Mouse (Mus musculus) megakaryocyte, embryonic 14.5 days (primary cell): ENCODE results near the gene Alox5. TPM values are rescaled to one million over a fixed set of nuclear protein-coding genes. Genes with fewer than 3 reads are reported as not detected.
A peak's percentile ranks its signal among the peaks of the same experiment; 100 is the strongest.
"Not testable (repeated sequence)": the region's sequence is repeated elsewhere in the genome, so short reads cannot be mapped to it uniquely, and the experiment has no call there.

Experiments used
- H3K27me3 ChIP-seq: replicated peaks from 2 replicates; pipeline ENCODE3; 2012; ENCODE audit warnings: inconsistent platforms
- H3K36me3 ChIP-seq: replicated peaks from 2 replicates; pipeline ENCODE3; 2012; ENCODE audit warnings: low read length, inconsistent platforms, mixed read lengths
- H3K4me1 ChIP-seq: 2 replicates; pipeline ENCODE4 v1.6.1; 2012; ENCODE audit warnings: inconsistent platforms
- H3K4me3 ChIP-seq: replicated peaks from 2 replicates; pipeline ENCODE3; 2012; ENCODE audit warnings: moderate library complexity, mild to moderate bottlenecking, inconsistent platforms
- H3K9me3 ChIP-seq: 2 replicates; pipeline ENCODE4 v1.6.1; 2012; ENCODE audit warnings: inconsistent platforms
- FLI1 ChIP-seq: IDR thresholded peaks from 2 replicates; pipeline ENCODE4 v1.6.1; 2012; ENCODE audit warnings: low read length, inconsistent platforms, mixed read lengths
- GATA1 ChIP-seq: IDR thresholded peaks from 3 replicates; pipeline ENCODE4 v1.6.1; 2012; ENCODE audit warnings: mixed read lengths, low read length, inconsistent platforms, borderline replicate concordance
- polyA plus RNA-seq: library from polyadenylated mRNA; stranded (reverse); fragments of >175 nt; gene quantifications from 2 replicates; pipeline ENCODE4 v1.2.3, GENCODE M21; 2012; ENCODE audit warnings: low replicate concordance; ENCODE audit not compliant: insufficient read depth

Gene Alox5
- polyA plus RNA-seq: 43.4 and 50.4 TPM in 2 replicates

DNA sequence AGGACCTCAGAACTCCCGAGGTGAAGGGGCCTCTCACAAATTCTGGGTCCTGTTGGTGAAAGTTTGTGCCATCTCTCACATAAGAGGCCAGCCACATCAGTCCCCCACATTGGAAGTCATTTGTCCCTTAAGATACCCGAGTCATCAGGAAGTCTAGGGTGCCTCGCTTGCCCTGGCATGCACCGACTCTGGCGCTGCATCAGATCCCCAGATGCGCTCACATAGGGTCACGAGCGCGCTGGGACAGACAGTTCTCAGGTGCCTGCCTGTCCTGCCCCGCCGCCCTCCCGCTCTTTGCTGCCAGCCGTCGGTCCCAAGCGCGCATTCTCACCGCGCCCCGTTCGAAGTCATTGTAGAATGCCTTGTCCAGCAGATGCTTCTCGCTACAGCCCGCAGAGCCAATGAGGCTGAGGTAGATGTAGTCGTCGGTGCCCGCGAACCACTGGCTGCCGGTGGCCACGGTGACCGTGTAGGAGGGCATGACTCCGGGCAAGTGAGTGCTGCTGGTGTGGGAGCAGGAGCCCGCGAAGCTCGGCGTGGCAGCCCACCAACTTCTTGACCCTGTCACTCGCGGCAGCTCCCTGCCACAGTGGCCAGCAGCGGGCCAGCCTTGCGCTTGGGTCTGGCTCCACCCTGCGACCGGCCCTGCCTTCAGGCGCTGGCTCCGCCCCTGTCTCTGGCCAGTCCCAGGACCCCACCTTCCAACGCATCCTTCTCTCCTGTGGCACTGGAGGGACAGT lies at the start of gene Alox5:
Gene Alox5, minus strand, starts transcription at position 635 of the 740 bp plus-strand sequence.
- H3K36me3 ChIP-seq: peaks cover 3% of the 10 kb centered on the region
- H3K27me3 ChIP-seq: no peaks in the 10 kb centered on the region
- peak within 1 kb of the TSS; percentile 97 for H3K4me3 ChIP-seq
- H3K4me1 ChIP-seq: peaks cover 98% of the 10 kb centered on the region
- TF ChIP-seq FLI1: no peak
- TF ChIP-seq GATA1: no peak
- no peaks in the 10 kb centered on the region for H3K9me3 ChIP-seq

DNA sequence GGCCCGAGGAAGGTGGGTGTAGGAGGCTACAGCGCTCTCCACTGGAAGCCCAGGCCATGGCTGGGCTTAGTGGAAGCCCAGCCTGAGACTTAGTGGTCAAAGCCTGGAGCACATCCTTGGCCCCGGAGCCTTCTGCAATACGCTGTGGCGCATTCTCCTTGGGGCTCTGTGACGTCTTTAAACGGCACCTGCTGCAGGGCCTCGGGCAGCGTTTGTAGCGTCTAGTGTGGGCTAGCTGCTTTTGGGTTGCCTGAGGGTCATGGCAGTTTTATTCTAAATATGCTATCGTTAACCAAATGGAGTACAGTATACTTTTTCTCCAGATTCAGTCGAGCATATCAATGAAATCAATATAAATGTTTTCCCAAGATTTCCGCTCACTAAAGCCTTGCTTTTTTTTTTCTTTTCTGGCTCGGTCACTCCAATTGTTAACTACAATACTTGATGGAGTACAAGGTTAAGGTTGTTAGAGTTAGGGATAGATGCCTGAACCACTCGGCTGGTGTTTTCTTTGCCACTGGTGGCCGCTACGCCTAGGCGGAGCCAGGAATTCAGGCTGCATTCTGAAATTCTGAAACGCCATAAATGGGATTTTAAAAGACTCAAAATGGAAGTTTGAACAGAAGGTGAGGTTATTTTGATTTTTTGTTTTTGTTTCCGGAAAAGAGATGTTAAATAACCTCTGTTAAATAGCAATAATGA lies 45.5 kb upstream of the Alox5 start, which contains the start of gene Olfr212:
Gene Olfr212, plus strand, starts transcription at position 215 of the 702 bp plus-strand sequence.
- H3K4me1 ChIP-seq, H3K27me3 ChIP-seq, H3K4me3 ChIP-seq, H3K36me3 ChIP-seq: not testable (repeated sequence)
- H3K9me3 ChIP-seq: peaks cover 41% of the 10 kb centered on the region

DNA sequence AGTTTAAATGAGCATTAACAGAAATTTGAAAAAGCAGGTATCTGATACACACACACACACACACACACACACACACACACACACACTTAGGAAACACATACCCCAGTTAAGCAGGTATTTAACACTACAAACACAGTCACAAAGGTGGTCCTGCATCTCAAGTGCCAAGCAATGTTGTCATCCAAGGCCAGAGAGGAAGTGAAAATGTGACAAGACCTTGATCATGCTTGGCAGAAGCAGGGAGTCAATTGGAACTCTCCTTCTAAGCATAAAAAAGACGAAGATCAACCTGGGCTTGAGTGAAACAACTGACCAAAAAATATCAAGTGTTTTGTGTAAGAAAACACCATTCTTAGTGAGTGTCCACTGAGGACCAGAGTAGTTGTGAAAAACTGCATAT lies 35.0 kb upstream of the Alox5 start:
- Histone ChIP-seq H3K27me3 (peaks cover 10% of the 10 kb centered on the region), H3K9me3 (peaks cover 8% of the 10 kb centered on the region), H3K4me1 (peaks cover 5% of the 10 kb centered on the region; the same call in 1 of the 2 replicates), H3K36me3 (no peaks in the 10 kb centered on the region), H3K4me3 (no peak overlapping the region)
- no peak for TF ChIP-seq GATA1
- no peak for TF ChIP-seq FLI1

DNA sequence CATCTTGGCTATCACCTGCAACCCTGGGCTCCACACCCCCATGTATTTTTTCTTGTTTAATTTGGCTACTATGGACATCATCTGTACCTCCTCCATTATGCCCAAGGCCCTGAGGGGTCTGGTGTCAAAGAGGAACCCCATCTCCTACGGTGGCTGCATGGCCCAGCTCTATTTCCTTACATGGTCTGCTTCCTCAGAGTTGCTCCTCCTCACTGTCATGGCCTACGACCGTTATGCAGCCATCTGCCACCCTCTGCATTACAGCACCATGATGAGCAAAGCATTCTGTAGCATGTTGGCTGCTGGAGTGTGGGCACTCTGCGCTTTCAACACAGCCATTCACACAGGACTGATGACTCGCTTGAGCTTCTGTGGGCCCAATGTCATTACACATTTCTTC lies 32.8 kb upstream of the Alox5 start:
- Histone ChIP-seq H3K9me3 (peaks cover 4% of the 10 kb centered on the region; the same call in 1 of the 2 replicates), H3K36me3 (no peaks in the 10 kb centered on the region), H3K27me3 (peaks cover 19% of the 10 kb centered on the region), H3K4me3 (peak overlapping the region; percentile 2), H3K4me1 (peaks cover 5% of the 10 kb centered on the region; the same call in 1 of the 2 replicates)
- no peak for TF ChIP-seq FLI1
- TF ChIP-seq GATA1: no peak

DNA sequence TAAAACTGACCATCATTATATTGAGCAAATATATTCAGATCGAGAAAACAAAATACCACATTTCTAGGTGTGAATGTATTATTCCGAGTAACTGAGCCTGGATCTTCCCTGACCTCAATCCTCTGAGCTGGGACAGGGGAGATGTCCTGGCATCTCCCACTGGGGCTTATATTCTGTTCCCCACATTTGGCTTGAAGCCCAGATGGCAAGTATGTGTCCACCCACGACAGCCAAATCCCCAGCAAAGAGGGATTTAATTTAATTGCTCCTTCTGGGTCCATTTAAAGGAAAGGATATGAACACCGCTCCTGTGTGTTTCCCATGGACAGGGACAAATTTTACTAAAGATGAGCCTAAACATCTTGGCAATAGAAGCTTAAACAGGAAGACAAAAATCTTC lies 27.8 kb upstream of the Alox5 start, which contains the start of gene Olfr211:
Gene Olfr211, plus strand, starts transcription at position 301 of the 400 bp plus-strand sequence.
- TF ChIP-seq GATA1 (no peak), FLI1 (no peak)
- Histone ChIP-seq H3K4me1 (peaks cover 8% of the 10 kb centered on the region), H3K4me3 (no peak within 1 kb of the TSS), H3K9me3 (peaks cover 5% of the 10 kb centered on the region; the same call in 1 of the 2 replicates), H3K36me3 (no peaks in the 10 kb centered on the region), H3K27me3 (peaks cover 17% of the 10 kb centered on the region)

DNA sequence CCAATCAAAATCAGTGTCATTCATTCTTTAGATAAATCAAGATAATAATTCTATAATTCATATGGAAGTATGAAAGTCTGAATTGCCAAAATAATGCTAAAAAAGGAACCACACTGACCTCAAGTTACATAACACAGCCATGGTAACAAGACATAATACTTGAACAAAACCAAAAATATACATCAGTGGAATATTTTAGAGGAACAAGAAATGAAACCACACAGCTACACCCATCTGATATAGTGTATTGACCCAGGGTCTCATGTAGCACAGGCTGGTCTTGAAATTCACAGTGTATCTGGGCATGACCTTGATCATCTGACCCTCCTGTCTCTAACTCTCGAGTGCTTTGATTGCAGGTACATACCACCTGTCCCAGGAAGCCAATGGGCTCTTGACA lies 25.9 kb upstream of the Alox5 start:
- peaks cover 15% of the 10 kb centered on the region for H3K27me3 ChIP-seq
- H3K9me3 ChIP-seq: 0 out of 2 replicates have a peak, but pooled peaks cover 5% of the 10 kb centered on the region
- H3K36me3 ChIP-seq: no peaks in the 10 kb centered on the region
- H3K4me1 ChIP-seq: peaks cover 7% of the 10 kb centered on the region; the same call in 1 of the 2 replicates
- H3K4me3 ChIP-seq: no peak overlapping the region
- TF ChIP-seq FLI1 (no peak), GATA1 (no peak)

DNA sequence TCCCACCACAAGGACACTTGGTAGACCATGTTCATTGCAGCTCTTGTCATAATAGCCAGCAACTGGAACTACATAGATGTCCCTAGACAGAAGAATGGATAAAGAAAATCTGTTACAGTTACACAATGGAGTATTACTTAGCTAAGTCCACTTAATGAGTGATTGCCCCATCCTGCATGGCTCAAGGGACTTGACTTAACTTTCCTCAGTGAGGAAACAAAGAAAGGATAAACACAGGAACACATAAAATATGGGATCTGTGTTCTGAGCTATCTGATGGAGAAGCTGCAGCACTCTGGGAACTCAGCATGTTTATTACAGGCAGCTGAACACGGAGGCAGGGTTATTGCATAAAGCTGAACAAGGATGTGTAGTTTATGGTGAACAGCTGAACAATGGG lies 24.1 kb upstream of the Alox5 start:
- no peak overlapping the region for H3K4me3 ChIP-seq
- no peaks in the 10 kb centered on the region for H3K36me3 ChIP-seq
- TF ChIP-seq GATA1 (no peak), FLI1 (no peak)
- H3K9me3 ChIP-seq: 0 out of 2 replicates have a peak, but pooled peaks cover 5% of the 10 kb centered on the region
- H3K27me3 ChIP-seq: peaks cover 3% of the 10 kb centered on the region
- peaks cover 7% of the 10 kb centered on the region; the same call in 1 of the 2 replicates for H3K4me1 ChIP-seq

DNA sequence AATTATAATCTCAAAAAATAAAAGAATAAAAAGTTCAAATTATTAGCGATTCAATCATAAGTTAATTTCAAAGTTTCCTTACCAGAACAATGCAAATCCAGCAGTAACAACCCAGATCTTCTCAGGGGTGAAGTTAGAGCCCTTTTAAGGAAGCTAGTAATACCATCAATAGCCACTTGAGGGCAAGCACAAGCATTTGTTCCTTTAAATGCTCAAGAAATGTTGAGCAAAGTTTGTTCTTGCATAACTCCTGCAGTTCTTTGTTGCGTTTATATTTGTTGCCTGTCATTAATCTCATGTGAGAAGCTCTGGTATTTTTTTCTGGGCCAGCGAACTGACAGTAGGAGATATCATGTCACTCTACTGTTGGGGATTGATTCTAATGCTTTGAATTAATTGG lies 7.1 kb upstream of the Alox5 start:
- Histone ChIP-seq H3K4me1 (peaks cover 45% of the 10 kb centered on the region), H3K9me3 (no peaks in the 10 kb centered on the region), H3K4me3 (no peak overlapping the region), H3K27me3 (no peaks in the 10 kb centered on the region), H3K36me3 (no peaks in the 10 kb centered on the region)
- TF ChIP-seq GATA1: no peak

DNA sequence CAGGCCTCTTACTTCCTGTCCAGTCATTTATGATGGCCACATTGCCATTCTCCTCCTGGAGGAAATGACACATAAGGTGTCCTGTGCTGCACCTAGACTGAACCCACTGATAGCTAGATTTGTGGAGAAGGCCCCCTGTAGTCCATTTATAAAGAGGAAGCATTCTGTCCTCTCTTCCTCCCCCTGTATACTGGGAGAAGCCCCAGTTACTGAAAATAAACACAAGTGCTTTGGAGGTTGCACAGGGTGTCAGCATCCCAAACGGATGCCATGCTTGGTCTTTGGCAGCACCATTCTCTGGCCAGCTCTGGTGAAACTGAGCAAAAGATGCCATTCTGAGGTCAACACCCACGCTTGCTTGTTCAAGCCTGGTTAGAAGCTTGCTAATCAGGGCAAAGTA lies 1.7 kb downstream of the Alox5 start:
- TF ChIP-seq GATA1: no peak
- no peak for TF ChIP-seq FLI1
- H3K36me3 ChIP-seq: peaks cover 6% of the 10 kb centered on the region
- H3K4me1 ChIP-seq: peaks cover 99% of the 10 kb centered on the region
- no peaks in the 10 kb centered on the region for H3K9me3 ChIP-seq
- H3K27me3 ChIP-seq: no peaks in the 10 kb centered on the region
- H3K4me3 ChIP-seq: peak overlapping the region; percentile 97

DNA sequence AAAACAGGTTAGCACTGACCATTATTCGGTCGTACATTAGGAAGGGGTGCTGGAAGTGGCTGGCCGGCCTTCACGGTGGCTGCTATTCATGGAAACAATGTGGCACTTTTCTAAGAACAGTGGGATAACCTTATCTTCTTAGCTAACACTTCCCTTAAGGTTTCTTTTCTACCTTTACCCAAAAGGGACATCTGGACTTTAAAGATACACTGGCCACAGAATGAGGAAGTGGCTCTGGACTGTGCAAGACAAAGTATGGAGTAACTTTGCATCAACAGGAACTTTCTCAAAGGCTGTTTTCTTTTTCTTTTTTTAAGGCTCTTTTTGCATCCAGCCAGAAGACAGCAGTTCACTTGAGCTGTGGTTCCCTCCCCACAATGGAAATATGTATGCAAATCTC lies 2.2 kb downstream of the Alox5 start:
- Histone ChIP-seq H3K4me3 (peak overlapping the region; percentile 97), H3K9me3 (no peaks in the 10 kb centered on the region), H3K4me1 (peaks cover 99% of the 10 kb centered on the region), H3K36me3 (peaks cover 11% of the 10 kb centered on the region), H3K27me3 (no peaks in the 10 kb centered on the region)
- TF ChIP-seq GATA1 (no peak), FLI1 (no peak)
